Mouse (Mus musculus) liver, embryonic 11.5 days (tissue): Measurements from ENCODE around the gene Harbi1. TPM values are rescaled to one million over a fixed set of nuclear protein-coding genes. Genes with fewer than 3 reads are reported as not detected.

ENCODE experiments used
- polyA plus RNA-seq: library from polyadenylated mRNA; unstranded; fragments of >200 nt; fragmentation: Nextera tagmentation; extraction: Ambion mirVana; gene quantifications from 2 replicates; pipeline ENCODE4 v1.2.1, GENCODE M21; 2014

Gene Harbi1
- polyA plus RNA-seq, 1 experiment from 2014 or later = 16.3 TPM

Other genes with a start within 250 kb of the Harbi1 start
- 49.4 and 65.0 TPM in 2 replicates for gene Ckap5, start 184.1 kb upstream of the Harbi1 start, polyA plus RNA-seq
- gene F2, start 74.4 kb upstream of the Harbi1 start, polyA plus RNA-seq = 124 and 136 TPM in 2 replicates
- gene Zfp408, start 61.1 kb upstream of the Harbi1 start, polyA plus RNA-seq = 5.1 and 5.4 TPM in 2 replicates
- 99.2 and 100 TPM in 2 replicates for gene Arhgap1, start 61.0 kb upstream of the Harbi1 start, polyA plus RNA-seq
- gene Atg13, start 276 bp upstream of the Harbi1 start, polyA plus RNA-seq = 23.0 and 23.3 TPM in 2 replicates
- 13.0 and 14.0 TPM in 2 replicates for gene Ambra1, start 19.3 kb downstream of the Harbi1 start, polyA plus RNA-seq
- gene Chrm4, start 216.4 kb downstream of the Harbi1 start, polyA plus RNA-seq = 0.34 and 0.36 TPM in 2 replicates
- gene Mdk, start 221.4 kb downstream of the Harbi1 start, polyA plus RNA-seq = 461 and 501 TPM in 2 replicates
- 3.7 and 4.8 TPM in 2 replicates for gene Gm9821, start 234.9 kb downstream of the Harbi1 start, polyA plus RNA-seq